Mouse (Mus musculus): ENCODE results near the gene Arrdc2.
"Not testable (repeated sequence)": the region's sequence is repeated elsewhere in the genome, so short reads cannot be mapped to it uniquely, and the experiment has no call there.

Gene Arrdc2

GRCm38 (mm10) chr8:70838654-70839407 lies 689 bp downstream of the Arrdc2 start:
- no peak for DNase-seq (ENCODE audit: low spot score)

GRCm38 (mm10) chr8:70836666-70837065 lies 2.9 kb downstream of the Arrdc2 start:
- no peak for DNase-seq (ENCODE audit: low spot score)

GRCm38 (mm10) chr8:70834071-70834470 lies 5.4 kb downstream of the Arrdc2 start:
- DNase-seq (ENCODE audit: low spot score), result no peak

GRCm38 (mm10) chr8:70833520-70833919 lies 6.0 kb downstream of the Arrdc2 start:
- DNase-seq (ENCODE audit: low spot score), result no peak

- DNase-seq (ENCODE audit: low spot score), result no peak
Observed at GRCm38 (mm10) chr8:70833018-70833482, 6.5 kb downstream of the Arrdc2 start.

- no peak for DNase-seq (ENCODE audit: low spot score)
Observed at GRCm38 (mm10) chr8:70832371-70832770, 7.1 kb downstream of the Arrdc2 start.

- DNase-seq (ENCODE audit: low spot score), result no peak
Observed at GRCm38 (mm10) chr8:70831517-70831916, 8.0 kb downstream of the Arrdc2 start.

GRCm38 (mm10) chr8:70827796-70828195 lies 11.7 kb downstream of the Arrdc2 start:
- no peak for DNase-seq (ENCODE audit: low spot score)

- DNase-seq (ENCODE audit: low spot score), result no peak
Observed at GRCm38 (mm10) chr8:70827010-70827409, 12.5 kb downstream of the Arrdc2 start.

GRCm38 (mm10) chr8:70825816-70826215 lies 13.7 kb downstream of the Arrdc2 start:
- DNase-seq (ENCODE audit: low spot score), result no peak

- DNase-seq (ENCODE audit: low spot score), result no peak
Observed at GRCm38 (mm10) chr8:70823802-70824201, 15.7 kb downstream of the Arrdc2 start.

- DNase-seq (ENCODE audit: low spot score), result not testable (repeated sequence)
Observed at GRCm38 (mm10) chr8:70822594-70822993, 16.9 kb downstream of the Arrdc2 start.

- no peak for DNase-seq (ENCODE audit: low spot score)
Observed at GRCm38 (mm10) chr8:70821992-70822391, 17.5 kb downstream of the Arrdc2 start.

- DNase-seq (ENCODE audit: low spot score), result peak; percentile 88
Observed at GRCm38 (mm10) chr8:70821399-70821962, 18.0 kb downstream of the Arrdc2 start.

- DNase-seq (ENCODE audit: low spot score), result peak; percentile 87
Observed at GRCm38 (mm10) chr8:70820101-70820935, 19.2 kb downstream of the Arrdc2 start.

- DNase-seq (ENCODE audit: low spot score), result no peak
Observed at GRCm38 (mm10) chr8:70816679-70817078, 22.8 kb downstream of the Arrdc2 start.

- DNase-seq (ENCODE audit: low spot score), result no peak
Observed at GRCm38 (mm10) chr8:70812885-70813284, 26.6 kb downstream of the Arrdc2 start.

GRCm38 (mm10) chr8:70812055-70812454 lies 27.5 kb downstream of the Arrdc2 start:
- DNase-seq (ENCODE audit: low spot score), result no peak

GRCm38 (mm10) chr8:70810962-70811680 lies 28.4 kb downstream of the Arrdc2 start:
- DNase-seq (ENCODE audit: low spot score), result no peak

- DNase-seq (ENCODE audit: low spot score), result no peak
Observed at GRCm38 (mm10) chr8:70808955-70809701, 30.4 kb downstream of the Arrdc2 start.

GRCm38 (mm10) chr8:70808239-70808638 lies 31.3 kb downstream of the Arrdc2 start, which contains the start of gene Il12rb1:
Il12rb1 (plus strand) TSS chr8:70808449.
- DNase-seq (ENCODE audit: low spot score), result no peak
